Mouse (Mus musculus) thymus, postnatal 0 days (tissue): ENCODE measurements around the gene Mettl16. TPM values are rescaled to one million over a fixed set of nuclear protein-coding genes. Genes with fewer than 3 reads are reported as not detected.

Experiments used
- DNase-seq: peaks from one replicate; pipeline ENCODE4 v3.0.0-alpha.2; 2015; ENCODE audit warnings: low spot score
- polyA plus RNA-seq: library from polyadenylated mRNA; unstranded; fragments of >200 nt; fragmentation: Nextera tagmentation; extraction: Ambion mirVana; gene quantifications from 2 replicates; pipeline ENCODE4 v1.2.1, GENCODE M21; 2015

The Mettl16 gene
- polyA plus RNA-seq, 1 experiment from 2014 or later: 30.3 TPM

DNA sequence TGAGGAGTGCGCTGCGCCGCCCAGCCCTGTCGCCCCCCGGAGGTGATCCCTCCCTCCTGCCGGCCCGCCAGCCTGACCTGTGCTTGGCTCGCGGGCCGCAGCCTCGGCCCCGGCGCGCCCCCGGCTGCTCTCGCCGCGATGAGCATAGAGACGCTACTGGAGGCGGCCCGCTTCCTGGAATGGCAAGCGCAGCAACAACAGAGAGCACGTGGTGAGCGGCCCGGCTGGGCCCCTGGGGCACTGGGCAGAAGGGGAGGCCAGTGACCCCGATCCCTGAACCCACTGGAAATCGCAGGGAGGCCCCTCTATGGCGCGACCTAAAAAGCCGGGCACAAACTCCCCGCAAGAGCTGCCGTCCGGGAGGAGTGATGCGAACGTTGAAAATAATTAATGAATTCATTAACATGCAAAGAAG is 60.6 kb downstream of the Mettl16 start:
- peak; percentile 52 for DNase-seq

DNA sequence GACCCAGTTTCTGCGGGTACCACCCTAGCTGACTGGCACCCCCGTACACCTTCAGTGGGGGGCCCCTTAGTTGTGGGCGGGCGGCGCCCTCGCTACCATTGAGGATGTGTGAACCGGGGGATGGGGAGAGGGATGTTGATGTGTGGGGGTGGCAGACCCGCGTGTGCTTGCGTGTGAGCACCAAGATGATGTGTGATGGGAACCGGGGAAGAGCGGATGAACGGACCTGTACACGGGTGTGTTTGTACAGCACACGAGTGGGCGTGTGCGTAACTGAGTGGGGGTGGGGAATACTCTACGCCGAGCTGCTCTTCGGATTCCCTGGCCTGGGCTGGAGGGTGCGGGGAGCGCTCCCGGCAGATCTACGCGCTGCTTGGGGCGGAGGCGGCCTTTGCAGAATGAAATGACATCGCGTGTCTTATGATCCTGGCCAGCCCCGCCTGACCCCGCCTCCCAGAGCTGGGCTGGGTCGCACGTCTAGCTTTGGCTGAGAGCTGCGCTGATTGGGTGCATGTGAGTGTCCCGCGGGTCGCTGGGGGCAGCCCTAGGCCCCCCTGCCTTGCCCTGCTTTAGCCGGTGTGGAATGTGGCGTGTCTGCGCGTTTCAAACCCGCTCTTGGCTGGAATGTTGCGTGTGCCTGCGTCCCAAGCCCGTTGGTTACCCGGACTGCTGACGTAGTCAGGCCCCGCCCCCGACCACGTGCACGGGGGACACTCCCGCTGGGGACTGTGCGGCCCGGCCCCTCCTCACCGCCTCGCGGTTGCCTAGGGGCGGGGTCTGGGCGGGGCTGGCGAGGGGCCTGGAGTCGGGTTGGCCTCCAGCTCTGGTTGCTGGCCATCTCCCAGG is 61.2 kb downstream of the Mettl16 start:
- peak; percentile 94 for DNase-seq

DNA sequence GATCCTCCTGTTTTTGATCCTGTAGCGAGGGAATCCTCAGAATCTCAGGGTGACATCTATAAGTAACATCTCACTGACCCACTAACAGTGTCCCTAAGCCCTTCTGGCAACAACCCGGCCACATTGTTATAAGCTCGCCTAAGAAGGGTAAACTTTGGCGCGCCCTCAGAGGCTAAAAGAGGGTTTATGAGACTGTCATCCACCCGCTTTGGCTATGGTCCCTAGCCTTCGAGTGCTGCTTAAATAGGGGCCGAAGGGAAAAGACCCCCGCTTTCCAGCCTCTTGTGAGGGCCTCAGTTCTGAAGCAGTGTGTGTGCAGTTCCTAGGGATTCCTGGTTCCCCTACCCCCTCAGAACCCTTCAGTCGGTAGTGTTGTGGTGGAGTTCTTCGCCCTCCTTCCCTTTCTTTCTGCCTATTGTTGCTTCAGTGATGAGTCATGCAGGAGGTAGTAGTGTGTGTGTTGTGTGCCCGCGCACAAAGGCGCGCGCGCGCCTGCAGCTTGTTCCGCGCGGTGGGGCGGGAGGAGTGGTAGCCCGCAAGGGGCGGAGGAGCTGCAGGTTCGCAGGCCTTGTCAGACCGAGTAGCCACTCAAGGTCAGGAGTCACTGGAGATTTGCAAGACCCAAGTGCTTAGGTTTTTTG is 62.0 kb downstream of the Mettl16 start:
- DNase-seq: peak; percentile 82

DNA sequence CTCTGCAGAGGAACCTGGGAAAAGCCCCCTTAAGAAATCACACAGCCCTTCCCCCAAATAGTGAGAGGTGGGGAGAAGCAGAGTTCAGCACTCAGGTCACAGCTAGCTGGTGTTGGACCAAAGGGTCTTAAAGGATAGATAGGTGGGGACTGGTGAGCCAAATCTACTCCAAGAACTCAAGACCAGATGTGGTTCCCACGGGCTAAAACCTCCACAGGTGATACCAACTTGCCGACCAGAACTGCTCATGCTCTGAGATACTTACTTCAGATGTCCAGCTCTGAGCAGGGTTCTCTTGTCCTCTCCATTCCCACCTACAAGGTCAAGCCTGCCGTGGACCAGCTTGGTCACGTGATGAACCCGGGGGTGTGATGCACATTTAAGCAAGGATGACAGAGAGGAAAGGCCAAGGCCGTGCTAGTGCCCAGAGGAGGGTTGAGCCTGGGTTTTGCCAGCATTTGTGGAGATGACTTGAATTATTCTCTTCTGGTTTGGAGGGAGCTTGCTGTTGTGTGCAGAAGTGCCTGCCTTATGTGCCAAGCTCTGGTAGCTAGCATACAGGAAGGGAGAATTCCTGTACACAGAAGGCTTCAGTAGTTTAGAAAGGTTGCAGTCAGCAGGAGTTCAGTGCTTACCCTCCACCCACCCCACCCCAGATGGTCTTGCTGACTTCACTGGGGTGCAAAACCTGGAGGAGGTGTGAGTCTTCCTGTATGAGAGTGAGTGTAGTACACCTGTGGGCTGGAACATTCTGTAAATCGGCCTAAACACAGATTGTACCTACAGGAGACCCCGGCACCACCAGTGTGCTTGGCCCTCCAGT is 63.1 kb downstream of the Mettl16 start:
- DNase-seq: no peak

DNA sequence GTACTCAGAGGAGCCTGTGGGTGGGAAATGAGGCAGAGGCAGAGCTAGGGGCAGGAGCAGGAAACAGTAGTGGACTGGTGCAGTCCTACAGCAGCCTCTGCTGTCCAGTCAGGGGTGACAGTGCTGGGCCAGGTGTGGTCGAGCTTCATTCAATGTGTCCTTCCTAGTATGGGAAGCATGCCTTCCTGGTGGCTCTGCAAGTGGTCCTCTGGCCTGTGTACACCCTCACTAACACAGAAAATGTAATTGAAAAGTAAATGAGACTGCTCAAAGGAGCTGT is 63.7 kb downstream of the Mettl16 start:
- no peak for DNase-seq

DNA sequence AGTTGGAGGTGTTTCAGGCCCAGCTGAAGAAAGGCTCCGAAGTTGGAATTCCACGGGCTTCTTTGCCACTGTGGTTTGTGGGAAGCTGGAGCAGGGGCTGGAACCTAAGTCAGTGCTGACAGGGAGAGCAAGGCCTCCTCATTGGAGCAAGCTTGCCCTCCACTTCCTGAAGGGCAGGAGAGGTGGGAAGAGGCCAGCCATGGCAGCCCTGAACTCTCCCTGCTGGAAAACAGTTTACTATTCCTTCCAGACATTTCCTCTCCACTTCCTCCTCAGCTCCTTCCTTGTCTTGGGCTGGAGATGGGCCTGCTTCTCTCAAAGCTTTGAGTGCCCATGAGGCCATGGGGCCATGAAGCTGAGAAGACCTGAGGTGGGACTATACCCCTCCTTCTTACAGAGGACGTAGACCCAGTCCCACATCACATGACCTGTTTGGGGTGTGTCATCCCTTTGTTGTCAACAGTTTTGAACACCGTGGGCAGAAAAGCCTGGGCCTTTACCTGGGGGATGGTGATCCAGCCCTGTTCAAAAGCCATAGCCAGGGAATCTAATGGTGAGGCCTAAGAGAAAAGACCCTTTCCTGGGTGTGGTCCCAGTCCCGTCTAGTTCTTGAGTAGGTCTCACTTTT is 64.1 kb downstream of the Mettl16 start:
- DNase-seq: no peak

DNA sequence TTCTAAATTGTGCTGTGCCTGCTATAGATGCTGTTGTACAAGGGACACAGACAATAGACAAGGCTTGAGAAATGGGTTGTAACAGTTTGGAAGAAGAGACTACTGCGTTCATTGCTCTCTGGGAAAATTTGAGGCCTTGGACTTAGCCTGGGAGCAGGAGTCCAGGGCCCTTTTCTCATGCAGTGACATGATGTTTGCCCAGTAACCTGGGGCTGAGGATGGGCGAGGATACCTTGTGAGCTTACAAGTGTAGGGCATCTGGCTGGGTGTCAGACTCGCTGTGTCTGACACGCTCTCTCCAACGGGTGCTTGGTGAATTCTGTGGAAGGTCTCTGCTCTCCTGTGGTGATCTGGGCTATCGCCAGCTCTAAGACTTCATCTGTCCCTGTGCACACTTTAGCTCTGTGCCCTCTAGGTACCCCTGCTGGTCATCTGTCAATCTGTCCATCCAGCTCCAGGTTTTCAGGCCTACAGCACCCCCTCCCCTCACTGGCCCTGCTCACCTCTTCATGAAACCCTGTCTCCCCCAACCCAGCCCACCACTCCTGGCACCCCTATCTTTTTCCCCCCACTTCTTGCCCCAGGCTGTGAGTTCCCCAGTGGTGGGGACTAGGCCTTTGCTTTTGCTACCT is 65.1 kb downstream of the Mettl16 start:
- DNase-seq: no peak

DNA sequence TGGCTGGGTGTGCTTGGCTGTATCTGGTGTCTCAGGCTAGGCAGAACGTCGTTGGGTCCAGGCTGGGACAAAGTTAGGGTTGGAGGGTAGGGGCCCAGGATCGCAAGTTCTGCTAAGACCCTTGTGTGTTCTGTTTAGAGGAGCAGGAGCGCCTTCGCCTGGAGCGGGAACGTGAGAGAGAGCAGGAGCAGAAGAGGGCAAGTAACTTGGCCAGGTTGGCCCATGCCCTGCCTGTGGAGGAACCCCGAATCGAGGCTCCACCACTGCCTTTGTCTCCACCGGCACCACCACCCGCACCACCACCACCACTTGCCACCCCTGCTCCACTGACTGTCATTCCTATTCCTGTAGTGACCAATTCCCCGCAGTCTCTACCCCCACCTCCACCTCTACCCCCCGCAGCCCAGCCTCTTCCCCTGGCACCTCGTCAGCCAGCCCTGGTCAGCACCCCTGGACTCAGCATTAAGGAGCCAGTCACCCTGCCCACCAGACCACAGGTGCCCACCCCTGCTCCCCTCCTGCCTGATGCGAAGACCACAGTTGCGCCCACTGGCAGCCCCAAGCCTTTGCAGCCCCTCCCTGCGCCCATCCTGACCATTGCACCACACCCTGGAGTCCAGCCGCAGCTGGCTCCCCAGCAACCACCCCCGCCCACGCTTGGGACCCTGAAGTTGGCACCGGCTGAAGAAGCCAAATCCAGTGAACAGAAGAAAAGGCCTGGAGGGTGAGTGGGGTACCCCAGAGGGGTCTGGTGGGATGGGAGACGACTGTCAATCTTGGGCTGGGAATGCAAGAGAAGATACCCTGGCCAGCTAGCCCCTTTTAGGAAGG is 65.8 kb downstream of the Mettl16 start:
- DNase-seq: no peak

DNA sequence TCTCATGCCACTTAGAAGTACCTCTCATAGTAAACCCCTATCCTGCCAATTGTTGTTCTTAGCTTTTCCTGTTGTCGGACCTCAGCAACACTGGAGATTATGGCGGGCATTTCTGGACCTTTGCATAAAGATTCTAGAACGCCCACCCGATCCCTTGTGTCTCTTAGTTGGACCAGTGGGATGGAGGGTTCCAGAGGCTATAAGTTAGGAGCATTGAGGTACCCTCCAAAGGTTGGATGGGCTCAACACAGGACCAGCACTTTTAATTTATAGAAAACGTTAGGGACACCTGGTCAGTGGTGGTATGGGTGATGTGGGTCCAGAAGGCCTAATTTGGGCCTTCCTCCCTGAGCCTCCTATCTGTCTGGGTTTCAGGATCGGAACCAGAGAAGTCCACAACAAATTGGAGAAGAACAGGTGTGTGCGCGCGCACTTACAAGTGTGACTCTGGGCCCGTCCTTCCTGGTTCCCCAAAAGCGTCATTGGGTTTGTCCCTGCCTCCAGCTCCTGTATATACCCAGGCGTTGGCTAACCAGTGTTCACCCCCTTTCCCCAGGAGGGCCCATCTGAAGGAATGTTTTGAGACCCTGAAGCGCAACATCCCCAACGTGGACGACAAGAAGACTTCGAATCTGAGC is 66.5 kb downstream of the Mettl16 start:
- DNase-seq: no peak

DNA sequence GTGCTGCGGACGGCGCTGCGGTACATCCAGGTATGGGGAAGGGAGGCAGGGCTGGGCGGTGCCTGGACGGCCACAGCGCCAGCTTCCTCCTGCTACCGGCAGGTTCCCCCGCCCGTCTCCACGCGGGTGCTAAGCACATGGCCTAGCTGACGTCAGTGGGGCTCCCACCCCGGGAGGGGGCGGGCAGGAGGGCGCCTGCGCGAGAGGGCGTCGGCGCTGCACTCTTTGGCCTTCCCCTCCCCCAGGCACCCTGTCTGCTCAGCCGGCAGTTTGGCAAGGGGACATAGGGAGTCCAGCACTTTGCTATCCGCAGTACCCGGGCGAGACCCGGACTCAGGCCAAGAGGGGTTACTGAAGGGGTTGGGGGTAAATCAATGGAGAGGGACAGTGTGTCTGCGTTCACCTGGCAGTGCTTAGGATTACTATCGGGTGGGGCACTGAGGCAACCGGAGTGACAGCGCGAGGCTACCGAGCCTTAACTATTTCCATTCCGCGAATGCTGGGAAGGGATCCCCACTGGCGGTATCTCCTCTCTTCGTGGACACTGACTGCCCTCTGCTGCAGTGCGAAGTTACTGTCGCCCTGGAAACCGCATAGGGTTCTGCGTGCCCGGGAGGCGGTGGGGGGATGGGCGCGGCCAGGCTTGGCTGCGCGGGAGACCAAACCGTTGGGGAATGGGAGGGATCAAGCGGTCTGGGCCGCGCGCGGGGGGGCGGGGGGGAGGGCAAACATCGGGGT is 67.2 kb downstream of the Mettl16 start:
- DNase-seq: peak; percentile 96

DNA sequence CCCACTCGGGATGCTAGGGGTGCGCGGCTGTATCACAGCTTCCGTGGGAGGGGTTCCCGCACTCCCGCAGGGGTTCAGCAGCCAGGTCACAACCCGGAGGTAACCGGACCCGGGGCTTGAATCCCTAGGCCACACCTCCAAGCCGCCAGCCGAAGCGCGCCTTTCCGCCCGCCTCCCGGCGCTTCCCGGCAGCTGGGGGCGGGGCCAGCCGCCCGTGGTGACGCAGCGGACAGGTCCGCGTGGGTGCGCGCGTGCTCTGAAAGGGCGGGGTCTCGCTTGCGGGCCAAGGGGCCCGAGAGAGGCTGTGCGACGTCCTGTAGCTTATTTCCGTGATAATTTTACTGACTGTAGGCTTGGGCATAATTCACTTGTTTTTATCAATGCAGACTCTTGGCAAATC is 67.8 kb downstream of the Mettl16 start:
- DNase-seq: peak; percentile 93

DNA sequence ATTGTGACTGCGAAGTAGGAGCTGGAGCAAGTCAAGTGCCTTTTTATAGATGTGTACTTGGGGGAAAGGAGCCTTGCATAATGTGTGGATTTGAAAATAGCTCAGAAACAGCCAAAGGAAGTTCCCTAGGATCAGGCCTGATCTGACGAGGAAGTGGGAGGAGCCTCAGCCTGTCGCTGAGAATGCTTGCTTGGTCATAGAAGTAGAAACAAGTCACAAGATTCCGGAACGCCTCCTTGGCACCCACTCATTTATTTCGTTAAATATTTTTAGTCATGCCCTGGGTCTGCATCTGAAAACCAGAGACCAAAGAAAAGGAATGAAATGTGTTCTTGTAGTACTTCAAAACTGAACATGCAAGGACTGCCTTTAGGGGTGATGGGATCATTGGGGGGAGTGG is 68.3 kb downstream of the Mettl16 start:
- DNase-seq: peak; percentile 66

DNA sequence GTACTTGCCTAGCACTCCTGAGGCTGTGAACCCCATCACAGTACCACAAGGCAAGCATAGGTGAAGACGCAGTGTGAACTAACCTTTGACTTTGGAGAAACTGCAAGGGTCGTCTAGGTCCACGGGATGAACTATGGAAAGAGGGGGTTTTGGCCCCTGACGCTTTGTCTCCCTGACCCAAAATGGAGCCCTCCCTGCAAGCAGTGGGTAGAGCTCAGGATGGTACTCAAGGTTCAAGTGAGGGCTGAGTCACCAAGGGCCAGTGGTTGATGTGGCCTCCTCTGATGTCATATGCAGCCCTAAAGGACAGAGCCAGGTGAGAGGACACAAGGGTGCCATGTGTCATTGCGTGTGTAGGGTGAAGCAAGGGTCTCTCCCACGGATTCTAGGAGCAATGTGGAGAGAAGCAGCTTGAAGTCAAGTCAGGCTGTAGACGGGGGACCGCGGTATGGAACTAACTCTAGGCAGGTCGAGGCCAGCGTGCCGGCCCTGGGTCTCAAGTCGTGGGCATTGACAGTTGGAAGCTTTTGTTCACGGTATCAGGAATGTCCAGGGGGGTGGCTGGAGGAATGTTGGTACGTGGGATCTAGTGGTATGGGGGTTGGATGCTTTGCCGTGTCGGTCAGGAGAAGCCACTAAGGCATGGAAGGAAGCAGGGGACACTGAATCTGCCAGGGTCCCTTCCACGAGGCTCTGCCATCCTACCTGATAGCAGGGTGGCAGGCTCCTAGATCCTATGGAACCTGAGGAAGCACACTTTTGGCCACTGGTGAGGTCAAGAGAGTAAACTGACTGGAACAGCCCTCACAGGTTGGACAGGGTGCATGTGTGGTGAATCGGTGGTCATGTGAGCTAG is 69.5 kb downstream of the Mettl16 start:
- no peak for DNase-seq

DNA sequence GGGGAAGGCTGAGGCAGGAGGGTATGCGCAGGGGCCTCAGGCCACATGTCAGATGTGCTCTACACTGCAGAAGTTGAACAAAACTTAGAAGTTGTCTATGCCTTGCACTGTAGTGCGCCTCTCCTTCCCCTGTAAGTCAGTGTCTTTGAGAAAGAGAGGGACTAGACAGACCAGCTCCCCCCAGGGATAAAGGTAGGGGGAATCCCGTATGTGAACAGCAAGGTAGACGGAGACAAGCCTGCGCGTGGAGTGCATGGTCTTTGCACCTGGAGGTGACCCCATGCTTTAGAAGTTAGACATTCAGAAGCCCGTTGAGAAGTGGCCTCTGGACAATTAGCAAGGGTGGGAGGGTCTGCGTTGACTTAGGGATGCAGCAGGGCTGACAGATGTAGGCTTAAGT is 70.1 kb downstream of the Mettl16 start:
- DNase-seq: no peak

DNA sequence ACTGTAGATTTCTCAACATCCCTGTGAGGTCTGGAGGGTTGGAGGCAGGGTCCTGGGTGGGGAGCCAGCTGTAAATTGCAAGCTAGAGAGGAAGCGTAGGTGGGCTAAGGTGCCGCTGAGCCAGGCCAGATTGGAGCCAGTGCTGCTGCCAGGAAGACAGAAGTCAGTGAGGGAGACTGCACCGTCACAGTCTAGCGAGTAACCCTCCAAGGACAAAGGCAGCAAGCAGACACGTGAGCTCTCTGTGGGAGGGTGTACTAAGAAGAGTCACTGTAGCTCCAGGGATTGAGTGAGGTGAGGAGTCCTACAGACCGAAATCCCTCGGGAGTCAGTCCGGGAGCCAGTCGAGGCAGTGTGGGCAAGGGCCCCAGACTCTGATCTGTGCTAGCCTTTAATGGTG is 70.7 kb downstream of the Mettl16 start:
- no peak for DNase-seq

DNA sequence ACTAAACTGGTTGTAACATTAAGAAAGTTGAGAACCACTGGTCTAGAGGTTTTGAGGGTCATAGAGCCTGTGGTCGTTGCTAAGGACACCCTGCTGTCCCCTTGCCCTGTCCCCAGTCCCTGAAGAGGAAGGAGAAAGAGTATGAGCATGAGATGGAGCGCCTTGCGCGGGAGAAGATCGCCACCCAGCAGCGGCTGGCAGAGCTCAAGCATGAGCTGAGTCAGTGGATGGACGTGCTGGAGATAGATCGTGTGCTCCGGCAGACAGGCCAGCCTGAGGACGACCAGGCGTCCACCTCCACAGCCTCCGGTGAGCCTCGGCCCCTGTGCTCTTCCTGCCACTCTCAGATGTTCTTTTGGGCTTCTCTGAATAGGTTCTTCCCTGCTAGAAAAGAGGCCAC is 71.4 kb downstream of the Mettl16 start:
- no peak for DNase-seq

DNA sequence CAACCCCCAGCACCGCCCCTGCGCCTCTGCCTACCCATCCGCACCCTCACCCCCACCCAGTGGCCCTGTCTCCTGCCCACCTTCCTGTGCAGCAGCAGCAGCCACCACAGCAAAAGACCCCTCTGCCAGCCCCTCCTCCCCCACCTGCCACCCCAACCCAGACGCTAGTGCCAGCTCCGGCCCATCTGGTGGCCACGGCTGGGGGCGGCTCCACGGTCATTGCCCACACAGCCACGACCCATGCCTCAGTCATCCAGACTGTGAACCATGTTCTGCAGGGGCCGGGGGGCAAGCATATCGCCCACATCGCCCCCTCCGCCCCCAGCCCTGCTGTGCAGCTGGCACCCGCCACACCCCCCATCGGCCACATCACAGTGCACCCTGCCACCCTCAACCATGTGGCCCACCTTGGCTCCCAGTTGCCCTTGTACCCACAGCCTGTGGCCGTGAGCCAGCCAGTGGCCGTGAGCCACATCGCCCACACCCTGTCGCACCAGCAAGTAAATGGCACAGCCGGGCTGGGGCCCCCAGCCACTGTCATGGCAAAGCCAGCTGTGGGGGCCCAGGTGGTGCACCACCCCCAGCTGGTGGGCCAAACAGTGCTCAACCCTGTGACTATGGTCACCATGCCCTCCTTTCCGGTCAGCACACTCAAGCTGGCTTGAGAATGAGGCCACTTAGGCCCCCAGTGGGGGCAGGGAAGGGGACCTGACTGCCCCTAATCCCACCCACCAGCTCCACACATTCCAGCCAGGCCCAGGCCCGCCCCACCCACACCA is 72.2 kb downstream of the Mettl16 start:
- DNase-seq: no peak

DNA sequence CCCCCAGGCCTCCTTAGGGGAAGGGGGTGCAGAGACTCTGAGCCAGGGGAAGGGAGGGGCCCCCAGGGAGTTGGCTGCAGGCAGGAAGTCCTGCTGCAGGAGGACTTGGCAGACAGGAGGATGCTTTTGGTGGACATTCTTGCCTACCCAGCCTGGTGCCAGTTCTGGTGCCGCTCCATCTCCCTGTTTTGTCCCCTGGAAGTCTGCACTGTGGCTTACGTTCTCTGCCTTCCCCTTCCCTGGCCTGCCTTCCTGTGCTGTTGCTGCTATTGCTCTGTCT is 72.7 kb downstream of the Mettl16 start:
- no peak for DNase-seq
